Mouse (Mus musculus): ENCODE data around the gene Aco2.

GRCm38 (mm10) chr15:81924933-81925332 is 52.8 kb downstream of the Aco2 start:
- TF ChIP-seq POLR2A (IDR thresholded peaks at IDR 0.05; ENCODE audit: borderline replicate concordance, extremely low read depth, low read depth, low read length): no peak
- no peak for TF ChIP-seq CTCF (IDR thresholded peaks at IDR 0.05; ENCODE audit: insufficient read depth, low read length)
